Mouse (Mus musculus) C2C12 (cell line): Measurements from ENCODE around the gene Foxn3.

Source experiments
- CEBPB ChIP-seq: IDR thresholded peaks from one replicate; pipeline ENCODE4 v1.6.1; 2011; ENCODE audit warnings: low read depth, mild to moderate bottlenecking, control low read depth, moderate library complexity
- CTCF ChIP-seq: IDR thresholded peaks from one replicate; pipeline ENCODE4 v1.5.1; 2011; ENCODE audit not compliant: control insufficient read depth, insufficient read depth, insufficient read length
- MAX ChIP-seq: IDR thresholded peaks from one replicate; pipeline ENCODE4 v1.6.1; 2011; ENCODE audit warnings: mild to moderate bottlenecking, control low read depth
- MYOD1 ChIP-seq: IDR thresholded peaks from one replicate; pipeline ENCODE4 v1.6.1; 2011; ENCODE audit warnings: low read depth; ENCODE audit not compliant: control insufficient read depth, insufficient read length
- USF1 ChIP-seq: IDR thresholded peaks from one replicate; pipeline ENCODE4 v1.6.1; 2011; ENCODE audit warnings: low read depth, mild to moderate bottlenecking, control low read depth, moderate library complexity

GRCm38 (mm10) chr12:99262066-99262599 lies 301.2 kb downstream of the Foxn3 start:
- TF ChIP-seq CTCF (no peak), USF1 (no peak), MAX (no peak), MYOD1 (no peak), CEBPB (no peak)
